Mouse (Mus musculus): ENCODE results near the gene Stat5b. TPM values are rescaled to one million over a fixed set of nuclear protein-coding genes. Genes with fewer than 3 reads are reported as not detected.

Stat5b gene
- total and polyA plus RNA-seq, 3 experiments = 29.3 to 37.0 (median 32.3) TPM

GRCm38 (mm10) chr11:100823543-100824313 is 26.8 kb downstream of the Stat5b start:
- peaks cover 0 to 70% of the 10 kb centered on the region in 2 experiments; a peak in 2 of 4 replicates for H3K36me3 ChIP-seq (ENCODE audit: control insufficient read depth in 1 of 2, insufficient read depth in 2 of 2, low read length in 2 of 2)
- TF ChIP-seq TAL1 (IDR thresholded peaks at IDR 0.05; ENCODE audit: low read length) = peak; percentile 23; the same call in 1 of the 2 replicates
- TF ChIP-seq NELFE (IDR thresholded peaks at IDR 0.05; ENCODE audit: low read depth, low read length) = no peak
- no peak for TF ChIP-seq CTCF (IDR thresholded peaks at IDR 0.05 in 2 of 3, conservative IDR thresholded peaks at IDR 0.05 in 1 of 3; ENCODE audit: control insufficient read depth in 1 of 3, insufficient read depth in 1 of 3, low read depth in 2 of 3, low read length in 3 of 3, poor library complexity in 1 of 3, severe bottlenecking in 1 of 3)
- no peak for TF ChIP-seq CHD2 (IDR thresholded peaks at IDR 0.05; ENCODE audit: low read length)
- peak; percentile 56; the same call in 1 of the 2 replicates for TF ChIP-seq TCF12 (IDR thresholded peaks at IDR 0.05; ENCODE audit: low read depth, low read length)
- no peak for TF ChIP-seq JUND (IDR thresholded peaks at IDR 0.05; ENCODE audit: low read depth, low read length)
- peak; percentile 57 to 72 for TF ChIP-seq USF2 (IDR thresholded peaks at IDR 0.05; ENCODE audit: borderline replicate concordance in 1 of 2, insufficient read depth in 1 of 2, low read depth in 1 of 2, low read length in 2 of 2)
- peak in 1 of 2 experiments; percentile 42; a peak in 1 of 4 replicates for TF ChIP-seq POLR2A (IDR thresholded peaks at IDR 0.05; ENCODE audit: control insufficient read depth in 1 of 2, insufficient read depth in 1 of 2, low read depth in 1 of 2, low read length in 2 of 2, poor library complexity in 1 of 2)
- TF ChIP-seq HCFC1 (IDR thresholded peaks at IDR 0.05; ENCODE audit: low read depth, low read length) = no peak
- TF ChIP-seq GATA1 (IDR thresholded peaks at IDR 0.05; ENCODE audit: low read depth, low read length) = peak; percentile 71
- TF ChIP-seq MAZ (IDR thresholded peaks at IDR 0.05; ENCODE audit: low read depth, low read length) = no peak
- TF ChIP-seq POLR2AphosphoS5 (IDR thresholded peaks at IDR 0.05; ENCODE audit: borderline replicate concordance, low read depth, low read length) = no peak
- TF ChIP-seq MEF2A (IDR thresholded peaks at IDR 0.05; ENCODE audit: extremely low read depth, insufficient replicate concordance, low read depth, low read length, poor library complexity, severe bottlenecking) = no peak
- TF ChIP-seq ZC3H11A (IDR thresholded peaks at IDR 0.05; ENCODE audit: low read depth, low read length) = no peak
- TF ChIP-seq ZNF384 (IDR thresholded peaks at IDR 0.05; ENCODE audit: low read depth, low read length) = no peak
- no peak for TF ChIP-seq ELF1 (IDR thresholded peaks at IDR 0.05; ENCODE audit: low read depth, low read length)
- peak; percentile 95 for TF ChIP-seq USF1 (IDR thresholded peaks at IDR 0.05; ENCODE audit: low read depth, low read length)
- TF ChIP-seq TBP (IDR thresholded peaks at IDR 0.05; ENCODE audit: low read depth, low read length) = peak; percentile 98
- TF ChIP-seq ZMIZ1 (IDR thresholded peaks at IDR 0.05; ENCODE audit: low read depth, low read length) = no peak
- TF ChIP-seq RCOR1 (IDR thresholded peaks at IDR 0.05; ENCODE audit: low read depth, low read length) = no peak; the same call in 1 of the 2 replicates
- TF ChIP-seq MXI1 (IDR thresholded peaks at IDR 0.05; ENCODE audit: low read depth, low read length) = peak; percentile 98
- peak; percentile 61; a peak in 3 of 4 replicates for TF ChIP-seq EP300 (IDR thresholded peaks at IDR 0.05; ENCODE audit: low read depth in 1 of 2, low read length in 2 of 2)
- no peak for TF ChIP-seq POLR2AphosphoS2 (IDR thresholded peaks at IDR 0.05; ENCODE audit: low read length)
- TF ChIP-seq MYC (IDR thresholded peaks at IDR 0.05; ENCODE audit: low read depth, low read length) = peak; percentile 95
- TF ChIP-seq ETS1 (IDR thresholded peaks at IDR 0.05; ENCODE audit: low read depth, low read length) = peak; percentile 56
- no peak for TF ChIP-seq ZKSCAN1 (IDR thresholded peaks at IDR 0.05; ENCODE audit: low read depth, low read length)
- no peak for TF ChIP-seq NRF1 (IDR thresholded peaks at IDR 0.05; ENCODE audit: insufficient read depth, low read depth, low read length, poor library complexity, severe bottlenecking)
- TF ChIP-seq MAX (IDR thresholded peaks at IDR 0.05; ENCODE audit: low read length) = peak; percentile 98
- TF ChIP-seq E2F4 (IDR thresholded peaks at IDR 0.05; ENCODE audit: borderline replicate concordance, low read depth, low read length) = no peak
- no peak for TF ChIP-seq KAT2A (conservative IDR thresholded peaks at IDR 0.05; ENCODE audit: low read depth, low read length)
- peak; percentile 82; the same call in 1 of the 2 replicates for TF ChIP-seq BHLHE40 (IDR thresholded peaks at IDR 0.05; ENCODE audit: borderline replicate concordance, low read depth, low read length)
- no peak for TF ChIP-seq SMC3 (IDR thresholded peaks at IDR 0.05; ENCODE audit: low read depth, low read length)
- TF ChIP-seq GABPA (IDR thresholded peaks at IDR 0.05; ENCODE audit: low read depth, low read length) = no peak
- no peak for TF ChIP-seq MYB (IDR thresholded peaks at IDR 0.05; ENCODE audit: low read depth, low read length)
- no peak for TF ChIP-seq UBTF (IDR thresholded peaks at IDR 0.05; ENCODE audit: borderline replicate concordance, insufficient read depth, low read depth, low read length)

More at GRCm38 (mm10) chr11:100823543-100824313, 26.8 kb downstream of the Stat5b start:
- Histone ChIP-seq H3K4me1 (ENCODE audit: control insufficient read depth in 1 of 2, insufficient read depth in 2 of 2, low read length in 2 of 2) (peaks cover 52 to 69% of the 10 kb centered on the region in 2 experiments), H3K27ac (ENCODE audit: control insufficient read depth, low read depth, low read length) (peak overlapping the region; percentile 46), H3K9ac (ENCODE audit: control insufficient read depth, low read depth, low read length, poor library complexity, severe bottlenecking) (peak overlapping the region; percentile 21; the same call in 1 of the 2 replicates), H3K27me3 (ENCODE audit: control insufficient read depth in 1 of 2, insufficient read depth in 2 of 2, low read length in 2 of 2) (no peaks in the 10 kb centered on the region), H3K79me2 (ENCODE audit: control insufficient read depth, insufficient read depth, low read length, poor library complexity) (peaks cover 16% of the 10 kb centered on the region; the same call in 1 of the 2 replicates), H3K4me3 (ENCODE audit: control insufficient read depth in 1 of 2, insufficient read depth in 1 of 2, low read depth in 2 of 2, low read length in 2 of 2) (peak overlapping the region in 1 of 2 experiments; percentile 0; a peak in 1 of 4 replicates), H3K9me3 (replicated peaks; ENCODE audit: insufficient read depth, low read length) (no peaks in the 10 kb centered on the region)
- DNase-seq (ENCODE audit: low read depth, low spot score) = peak; percentile 89

Data from MEL (cell line).